Mouse (Mus musculus) liver, embryonic 14.5 days (tissue): ENCODE measurements at regions not wholly inside any gene's neighbourhood (a gene's known extent, or its start where the extent isn't known, plus 50 kb on each side); places are given as distances from the start of the nearest gene placed in this dataset.

ENCODE experiments used
- CTCF ChIP-seq: IDR thresholded peaks from 2 replicates; pipeline ENCODE4 v1.5.1; 2016; ENCODE audit warnings: antibody characterized with exemption, low read depth, control low read depth
- EP300 ChIP-seq: IDR thresholded peaks from 2 replicates; pipeline ENCODE4 v1.6.1; 2016; ENCODE audit warnings: antibody characterized with exemption, low read depth

GRCm38 (mm10) chr10:8955499-8956211, 69.8 kb upstream of the Sash1 start:
- TF ChIP-seq CTCF (no peak), EP300 (no peak)
